In the genomic region with DNA sequence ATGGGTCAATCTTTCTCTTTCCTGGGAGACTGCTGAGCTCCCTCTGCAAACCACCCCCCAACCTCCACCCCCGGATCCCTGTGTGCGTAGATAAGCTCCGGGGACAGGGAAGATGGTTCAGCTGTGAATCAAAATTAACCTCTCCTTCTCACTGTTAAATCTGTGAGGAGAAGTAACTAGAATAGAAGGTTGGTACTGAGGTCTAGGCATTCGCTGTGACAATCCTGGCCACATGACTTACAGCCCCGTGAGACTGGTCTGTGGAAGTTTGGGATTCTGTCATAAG, we compare ENCODE assay signal across 18 mouse cellular contexts. TPM values are rescaled to one million over a fixed set of nuclear protein-coding genes. Genes with fewer than 3 reads are reported as not detected.
A peak's percentile ranks its signal among the peaks of the same experiment; 100 is the strongest.
DNase-seq lines count a peak whose midpoint lies in the region; TF ChIP-seq lines count a peak whose summit lies in the region.
"Had no signal": no experiment of that assay in that cellular context is flagged by ENCODE, and none has a peak within 500 bp of the region (broad histone marks: within the 10 kb centered on the region; RNA-seq: fewer than 3 reads in every experiment).

No protein-coding gene starts in this region.

- H3K4me1 ChIP-seq in heart, adult 2 months (ENCODE audit: control insufficient read depth, insufficient read depth, low read length), result no peaks in the 10 kb centered on the region; the same call in 1 of the 2 replicates
- peaks cover 0 to 2% of the 10 kb centered on the region in 2 experiments; a peak in 1 of 4 replicates for H3K4me1 ChIP-seq in MEL (ENCODE audit: control insufficient read depth in 1 of 2, insufficient read depth in 2 of 2, low read length in 2 of 2)
- H3K4me1 ChIP-seq in brown adipose tissue, adult 24 weeks (ENCODE audit: control insufficient read depth, insufficient read depth, insufficient read length, low read length), result no peaks in the 10 kb centered on the region
- H3K4me1 ChIP-seq: embryonic facial prominence, embryonic 15.5 days; forebrain, embryonic 10.5 days; heart, embryonic 15.5 days; hindbrain, embryonic 13.5 days had no signal

- no peak for TF ChIP-seq EP300 in heart, adult 2 months (IDR thresholded peaks at IDR 0.05; ENCODE audit: insufficient read depth, low read depth, low read length)
- no peak; a peak in 1 of 4 replicates for TF ChIP-seq EP300 in MEL (IDR thresholded peaks at IDR 0.05; ENCODE audit: low read depth in 1 of 2, low read length in 2 of 2)

- no peaks in the 10 kb centered on the region for H3K27me3 ChIP-seq in heart, adult 2 months (ENCODE audit: control insufficient read depth, insufficient read depth, low read length)
- H3K27me3 ChIP-seq in MEL (ENCODE audit: control insufficient read depth in 1 of 2, insufficient read depth in 2 of 2, low read length in 2 of 2), result no peaks in the 10 kb centered on the region
- H3K27me3 ChIP-seq: CH12.LX; embryonic facial prominence, embryonic 15.5 days; heart, embryonic 15.5 days; hindbrain, embryonic 13.5 days had no signal

- intact Hi-C loops in heart, adult 2 months (cut with DNase I), result loop anchor here (2.0 kb wide), 1 partner anchor 14 kb away; no protein-coding TSS in a partner anchor

- DNase-seq in adrenal gland, postnatal 25 days, result peak; percentile 20
- DNase-seq in adrenal gland, adult (ENCODE audit: inconsistent age in 2 of 2, low spot score in 1 of 2), result no peak
- DNase-seq in heart, adult 2 months, result no peak
- no peak for DNase-seq in heart, adult 9 months (ENCODE audit: low spot score in 2 of 2)
- DNase-seq in MEL (ENCODE audit: low read depth, low spot score), result no peak
- DNase-seq: cerebellum, adult 11 months; cerebellum, adult 8-10 months; cerebellum, postnatal 14 days; embryo, embryonic 11 days; kidney, adult 11 months had no signal

- WGBS in heart, adult 2 months, result 40% methylated on average over 5 of the region's 5 CpGs

- peak overlapping the region; percentile 50 for H3K27ac ChIP-seq in heart, adult 2 months
- no peak overlapping the region for H3K27ac ChIP-seq in MEL (ENCODE audit: control insufficient read depth, low read depth, low read length)
- peak overlapping the region; percentile 89 for H3K27ac ChIP-seq in brown adipose tissue, adult 24 weeks (replicated peaks; ENCODE audit: low read depth, low read length)
- H3K27ac ChIP-seq: embryonic facial prominence, embryonic 15.5 days; forebrain, embryonic 10.5 days; heart, embryonic 15.5 days; hindbrain, embryonic 13.5 days; hindbrain, postnatal 0 days had no signal

- no peaks in the 10 kb centered on the region for H3K9me3 ChIP-seq in MEL (replicated peaks; ENCODE audit: insufficient read depth, low read length)
- H3K9me3 ChIP-seq: embryonic facial prominence, embryonic 15.5 days; forebrain, embryonic 10.5 days; heart, embryonic 15.5 days; hindbrain, embryonic 13.5 days had no signal

- no peak for TF ChIP-seq CTCF in heart, adult 2 months (IDR thresholded peaks at IDR 0.05)
- no peak for TF ChIP-seq CTCF in MEL (IDR thresholded peaks at IDR 0.05 in 2 of 3, conservative IDR thresholded peaks at IDR 0.05 in 1 of 3; ENCODE audit: control insufficient read depth in 1 of 3, insufficient read depth in 1 of 3, low read depth in 2 of 3, low read length in 3 of 3, poor library complexity in 1 of 3, severe bottlenecking in 1 of 3)

- no peak for TF ChIP-seq POLR2A in heart, adult 2 months (IDR thresholded peaks at IDR 0.05; ENCODE audit: insufficient read depth, low read depth, low read length)
- TF ChIP-seq POLR2A in MEL (IDR thresholded peaks at IDR 0.05; ENCODE audit: control insufficient read depth in 1 of 2, insufficient read depth in 1 of 2, low read depth in 1 of 2, low read length in 2 of 2, poor library complexity in 1 of 2), result no peak

- no peak for TF ChIP-seq RAD21 in MEL (IDR thresholded peaks at IDR 0.05; ENCODE audit: low read depth, low read length)

- no peak overlapping the region for H3K9ac ChIP-seq in heart, adult 2 months (ENCODE audit: low read depth, low read length)
- no peak overlapping the region for H3K9ac ChIP-seq in MEL (ENCODE audit: control insufficient read depth, low read depth, low read length, poor library complexity, severe bottlenecking)
- H3K9ac ChIP-seq: embryonic facial prominence, embryonic 15.5 days; heart, embryonic 15.5 days; hindbrain, embryonic 13.5 days had no signal

- H3K4me3 ChIP-seq in heart, adult 2 months, result no peak overlapping the region
- no peak overlapping the region for H3K4me3 ChIP-seq in MEL (ENCODE audit: control insufficient read depth in 1 of 2, insufficient read depth in 1 of 2, low read depth in 2 of 2, low read length in 2 of 2)
- no peak overlapping the region for H3K4me3 ChIP-seq in brown adipose tissue, adult 24 weeks (ENCODE audit: insufficient read depth, low read depth, low read length)
- H3K4me3 ChIP-seq: embryonic facial prominence, embryonic 15.5 days; erythroblast, embryonic 14.5 days; forebrain, embryonic 10.5 days; heart, embryonic 15.5 days; hindbrain, embryonic 13.5 days had no signal

- H3K79me2 ChIP-seq in heart, adult 2 months (replicated peaks; ENCODE audit: control insufficient read depth, insufficient read depth, low read length), result no peaks in the 10 kb centered on the region
- no peaks in the 10 kb centered on the region for H3K79me2 ChIP-seq in MEL (ENCODE audit: control insufficient read depth, insufficient read depth, low read length, poor library complexity)

- H3K36me3 ChIP-seq in heart, adult 2 months (ENCODE audit: control insufficient read depth, insufficient read depth, low read length), result no peaks in the 10 kb centered on the region
- H3K36me3 ChIP-seq in MEL (ENCODE audit: control insufficient read depth in 1 of 2, insufficient read depth in 2 of 2, low read length in 2 of 2), result no peaks in the 10 kb centered on the region
- H3K36me3 ChIP-seq: embryonic facial prominence, embryonic 15.5 days; forebrain, embryonic 10.5 days; heart, embryonic 15.5 days; hindbrain, embryonic 13.5 days had no signal

TF ChIP-seq in MEL, 35 proteins besides CTCF, POLR2A, EP300 and RAD21:
- TF ChIP-seq HCFC1 (IDR thresholded peaks at IDR 0.05; ENCODE audit: low read depth, low read length) (no peak), E2F4 (IDR thresholded peaks at IDR 0.05; ENCODE audit: borderline replicate concordance, low read depth, low read length) (no peak), MEF2A (IDR thresholded peaks at IDR 0.05; ENCODE audit: extremely low read depth, insufficient replicate concordance, low read depth, low read length, poor library complexity, severe bottlenecking) (no peak), ZKSCAN1 (IDR thresholded peaks at IDR 0.05; ENCODE audit: low read depth, low read length) (no peak), ETS1 (IDR thresholded peaks at IDR 0.05; ENCODE audit: low read depth, low read length) (no peak), MAX (IDR thresholded peaks at IDR 0.05; ENCODE audit: low read length) (no peak), RCOR1 (IDR thresholded peaks at IDR 0.05; ENCODE audit: low read depth, low read length) (peak; percentile 67; the same call in 1 of the 2 replicates), KAT2A (conservative IDR thresholded peaks at IDR 0.05; ENCODE audit: low read depth, low read length) (no peak), TCF12 (IDR thresholded peaks at IDR 0.05; ENCODE audit: low read depth, low read length) (no peak), MAZ (IDR thresholded peaks at IDR 0.05; ENCODE audit: low read depth, low read length) (no peak), USF2 (IDR thresholded peaks at IDR 0.05; ENCODE audit: borderline replicate concordance in 1 of 2, insufficient read depth in 1 of 2, low read depth in 1 of 2, low read length in 2 of 2) (no peak), GATA1 (IDR thresholded peaks at IDR 0.05; ENCODE audit: low read depth, low read length) (0 out of 2 replicates have a peak, but pooled peaks have one; percentile 8), CHD1 (IDR thresholded peaks at IDR 0.05; ENCODE audit: low read depth, low read length) (no peak), POLR2AphosphoS5 (IDR thresholded peaks at IDR 0.05; ENCODE audit: borderline replicate concordance, low read depth, low read length) (no peak)

RNA-seq across cellular contexts. Expression of a gene that starts 53.0 kb away (rescaled TPM):
- total RNA-seq in adrenal gland, postnatal 25 days (2021), result 545 and 563 TPM in 2 replicates
- total RNA-seq in heart, adult 2 months (2021), result 100 to 1,000 TPM; 190 to 204 TPM
- polyA plus RNA-seq in heart, adult 2 months (2012; rRNA removed), result 56.1 and 94.6 TPM in 2 replicates
- 209 and 234 TPM in 2 replicates for total RNA-seq in MEL (2012; rRNA removed)
- polyA plus RNA-seq in MEL (2012; ENCODE audit: insufficient read depth in 1 of 2, insufficient read length in 2 of 2, low read depth in 1 of 2, low replicate concordance in 2 of 2, missing spikeins in 1 of 2), result 100 to 1,000 TPM; 239 to 426 TPM
- polyA plus RNA-seq in brown adipose tissue, adult 24 weeks (2012; ENCODE audit: insufficient read depth, insufficient read length, missing spikeins), result 135 and 164 TPM in 2 replicates
